Mouse (Mus musculus) brain, embryonic 18.5 days (tissue): ENCODE results near the gene Mettl4.
"Not testable (repeated sequence)": the region's sequence is repeated elsewhere in the genome, so short reads cannot be mapped to it uniquely, and the experiment has no call there.

Experiments
- DNase-seq: peaks from one replicate; pipeline ENCODE4 v3.0.0-alpha.2; 2012; ENCODE audit warnings: low read depth, low spot score

Gene Mettl4

DNA sequence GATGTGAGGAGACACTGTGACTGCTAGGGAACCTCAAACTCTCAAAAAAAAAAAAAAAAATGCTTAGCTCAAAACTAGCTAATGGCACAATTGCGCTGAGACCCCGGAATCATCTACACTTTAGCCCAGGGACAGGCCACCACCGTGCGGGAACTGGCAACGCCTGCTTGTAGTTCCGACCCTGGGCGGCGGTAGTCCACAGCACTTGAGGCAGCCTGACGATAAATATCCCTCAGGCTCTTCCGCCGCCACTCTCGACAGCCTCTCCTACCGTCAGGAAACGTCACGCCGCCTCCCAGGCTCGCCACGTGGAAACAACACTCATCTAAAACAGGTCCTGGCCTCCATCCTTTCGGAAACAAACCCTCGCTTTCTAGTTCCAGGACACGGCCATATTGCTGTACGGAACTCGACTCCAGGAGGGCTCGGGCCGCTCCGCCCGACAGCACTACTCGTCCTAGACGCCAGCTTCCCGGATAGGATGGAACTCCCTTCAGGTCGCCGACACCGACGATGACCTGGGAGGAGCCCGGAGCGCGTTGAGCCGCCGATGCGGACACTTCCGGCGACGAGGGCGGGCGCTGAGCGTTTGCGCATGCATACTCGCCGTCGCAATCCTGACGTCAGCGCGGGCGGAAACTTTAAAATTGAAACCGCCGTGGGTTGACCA, at the start of gene Mettl4:
TSS of gene Mettl4 (minus strand) at position 554 of the 670 bp plus-strand sequence.
- peak; percentile 86 for DNase-seq

DNA sequence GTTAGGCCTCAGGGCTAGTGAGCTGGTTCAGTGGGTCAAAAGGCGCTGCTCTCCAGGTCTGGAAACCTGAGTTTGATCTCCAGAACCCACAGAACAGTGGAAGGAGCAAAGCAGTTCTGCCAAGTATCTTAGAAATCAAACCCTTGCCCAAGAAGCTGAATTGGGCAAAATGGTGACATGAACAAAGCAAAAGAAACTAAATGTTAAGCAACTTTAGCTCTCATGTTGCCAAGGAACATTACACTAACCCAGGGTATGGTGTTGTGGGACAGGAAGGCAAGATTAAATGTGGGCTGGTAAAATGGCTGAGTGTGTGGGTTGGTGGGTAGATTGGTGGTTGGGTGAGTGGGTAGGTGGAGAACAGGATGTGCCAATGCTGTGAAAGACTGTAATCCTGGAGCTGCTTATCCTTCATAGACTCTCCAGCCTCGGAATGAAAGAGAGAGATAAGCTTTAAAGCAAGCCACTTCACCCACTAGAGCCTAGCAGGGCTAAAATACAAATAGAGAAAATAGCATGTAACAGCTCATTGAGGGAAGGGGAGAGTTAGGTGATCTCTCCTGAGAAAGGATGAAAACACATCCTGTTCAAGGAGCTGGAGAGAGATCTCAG, 29.2 kb upstream of the Mettl4 start:
- DNase-seq = no peak

DNA sequence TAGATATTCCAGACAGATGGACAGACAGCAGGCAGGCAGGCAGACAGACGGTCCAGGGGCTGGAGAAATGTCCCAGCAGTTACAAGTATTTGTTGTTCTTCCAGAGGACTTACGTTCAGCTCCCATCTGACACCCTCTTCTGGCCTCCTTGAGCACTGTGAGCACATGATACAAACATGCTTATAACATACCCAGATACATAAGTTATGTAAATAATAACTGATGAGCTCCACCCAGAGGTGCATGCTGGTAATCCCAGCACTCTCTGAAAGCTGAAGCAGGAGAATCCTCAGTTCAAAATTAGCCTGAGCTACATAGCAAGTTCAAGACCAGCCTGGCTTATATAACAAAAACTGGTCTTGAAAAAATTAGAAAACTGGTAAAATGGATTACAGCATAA, 18.7 kb upstream of the Mettl4 start:
- no peak for DNase-seq

DNA sequence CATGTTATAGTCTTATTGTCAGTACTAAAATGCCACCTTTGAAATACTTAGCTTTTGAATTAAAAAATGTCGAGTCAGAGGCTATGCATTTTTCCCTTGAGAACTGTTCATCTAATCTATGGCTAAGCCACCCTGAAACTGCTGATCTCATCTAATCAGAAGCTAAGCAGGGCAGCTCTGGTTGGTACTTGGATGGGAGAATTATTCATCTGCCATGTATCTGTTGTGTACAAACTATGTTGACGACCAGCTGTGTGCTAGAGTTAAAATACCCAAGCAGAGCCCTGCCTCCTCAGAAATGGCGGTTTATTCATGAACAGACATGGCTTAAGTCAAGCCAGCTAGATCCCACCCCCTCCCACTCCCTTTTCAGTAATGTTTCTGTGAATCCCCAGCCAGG, 14.9 kb upstream of the Mettl4 start:
- DNase-seq = no peak

DNA sequence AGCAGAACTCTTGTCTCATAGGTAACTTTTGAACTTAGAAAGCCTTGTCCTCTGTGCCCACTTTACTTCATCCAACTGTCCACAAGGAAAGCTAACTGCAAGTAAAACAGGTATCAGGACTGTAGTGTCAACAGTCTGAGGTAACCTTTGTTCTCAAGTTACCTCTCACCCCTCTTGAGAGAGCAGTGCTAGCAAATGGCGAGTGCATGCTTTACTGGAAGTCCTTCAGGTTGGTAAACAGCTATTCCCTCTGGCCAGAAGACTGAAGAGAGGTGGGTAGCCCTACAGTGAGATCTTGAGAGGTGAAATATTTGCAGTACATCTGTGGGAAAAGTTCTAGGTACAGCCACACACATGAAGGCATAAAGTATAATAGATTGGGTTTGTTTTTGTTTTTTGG, 14.2 kb upstream of the Mettl4 start:
- no peak for DNase-seq

DNA sequence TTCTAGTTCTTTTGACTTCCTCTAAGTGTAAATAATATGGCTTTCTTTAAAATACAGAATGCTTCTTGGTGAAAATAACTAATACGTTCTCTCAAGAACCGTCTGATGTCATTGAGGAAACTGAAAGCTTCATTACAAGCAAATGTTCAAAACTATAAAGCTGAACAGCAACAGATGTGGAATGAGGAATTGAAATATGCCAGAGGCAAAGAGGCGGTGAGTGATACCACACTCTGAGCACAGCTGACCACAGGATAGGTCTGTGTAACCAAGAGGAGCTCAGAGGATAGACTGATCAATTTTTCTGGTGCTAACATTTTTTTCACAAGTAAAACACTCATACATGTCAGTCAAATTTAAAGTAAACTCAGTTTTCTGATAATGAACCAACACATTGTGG, 12.6 kb upstream of the Mettl4 start:
- DNase-seq = no peak

DNA sequence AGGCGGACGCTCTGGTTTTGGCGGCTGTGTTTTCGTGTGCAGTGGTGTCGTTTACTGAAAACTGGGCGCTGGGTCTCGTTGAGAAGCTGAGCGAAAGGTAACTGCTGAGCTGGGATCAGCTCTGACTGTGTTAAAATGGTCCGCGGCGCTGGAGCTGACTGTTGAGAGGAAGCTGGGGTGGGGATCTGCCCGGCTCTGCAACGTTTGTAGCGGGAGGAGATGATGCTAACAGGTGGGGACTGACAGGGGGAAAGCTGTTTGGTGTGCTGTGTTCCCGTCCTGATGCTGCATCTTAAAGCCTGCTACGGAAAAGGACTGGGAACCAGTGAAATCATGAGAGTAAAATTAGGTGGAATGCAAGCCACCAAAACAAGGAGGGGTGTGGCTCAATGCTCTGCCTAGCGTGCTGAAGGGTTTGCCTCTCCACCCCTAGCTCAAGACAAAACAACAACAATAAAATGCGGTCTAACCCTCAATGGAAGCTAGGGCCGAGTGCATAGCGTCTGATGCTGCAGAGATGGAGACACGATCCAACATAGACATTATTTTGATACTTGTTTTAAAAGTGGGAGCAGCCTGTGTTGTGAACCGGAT, 414 bp upstream of the Mettl4 start:
- DNase-seq = no peak

DNA sequence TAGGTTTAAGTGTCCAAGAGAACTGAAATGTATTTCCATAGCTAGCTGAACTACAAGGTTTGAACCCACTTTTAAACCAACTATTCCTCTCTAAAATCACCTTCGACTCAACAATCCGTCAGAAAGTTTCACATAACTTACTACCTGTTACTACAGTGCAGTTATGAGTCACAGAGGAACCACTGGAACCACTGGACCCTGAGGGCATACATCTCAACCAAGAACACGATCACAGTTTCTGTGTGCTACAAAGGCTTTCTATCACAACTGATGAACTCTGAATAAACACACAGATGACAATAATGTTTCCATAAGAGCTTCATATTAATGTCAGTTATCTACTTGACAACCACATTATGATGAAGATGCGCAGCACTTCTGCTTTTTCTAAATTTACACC, 11.6 kb downstream of the Mettl4 start:
- no peak for DNase-seq

DNA sequence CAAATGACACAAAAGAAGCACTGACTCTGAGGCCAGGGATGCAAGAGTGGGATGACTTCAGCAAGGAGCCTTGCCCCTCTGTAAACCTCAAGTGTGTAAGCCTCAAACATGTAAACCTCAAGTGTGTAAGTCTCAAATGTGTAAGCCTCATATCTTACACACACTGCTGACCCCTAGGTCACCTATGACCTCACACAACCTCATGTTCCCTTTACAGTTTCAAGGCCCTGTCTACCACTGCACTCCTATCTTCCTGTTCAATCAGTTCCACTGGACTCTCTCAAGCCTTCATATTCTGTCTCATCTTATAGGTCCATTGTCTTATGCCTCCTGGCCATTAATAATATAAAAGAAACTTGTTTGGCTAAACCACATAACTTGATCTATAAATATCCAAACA, 13.9 kb downstream of the Mettl4 start:
- DNase-seq = no peak

DNA sequence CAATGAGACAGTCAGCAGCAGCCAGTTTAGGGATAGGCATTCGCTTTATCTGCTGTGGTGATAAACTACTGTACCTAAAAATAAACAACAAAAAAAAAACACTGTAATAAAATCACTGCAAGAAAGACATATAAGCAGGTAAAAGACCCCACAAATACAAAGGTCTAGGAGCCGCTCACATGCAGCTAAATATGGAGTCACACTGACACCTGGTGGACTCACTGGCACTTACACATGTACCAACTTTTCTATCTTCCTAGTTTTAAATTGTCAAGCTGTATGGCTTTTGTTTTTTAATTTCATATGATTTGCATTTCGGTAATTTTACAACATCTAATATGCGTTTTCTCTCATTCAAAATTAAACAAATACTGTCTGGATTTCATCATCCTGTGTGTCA, 14.4 kb downstream of the Mettl4 start:
- DNase-seq = no peak

DNA sequence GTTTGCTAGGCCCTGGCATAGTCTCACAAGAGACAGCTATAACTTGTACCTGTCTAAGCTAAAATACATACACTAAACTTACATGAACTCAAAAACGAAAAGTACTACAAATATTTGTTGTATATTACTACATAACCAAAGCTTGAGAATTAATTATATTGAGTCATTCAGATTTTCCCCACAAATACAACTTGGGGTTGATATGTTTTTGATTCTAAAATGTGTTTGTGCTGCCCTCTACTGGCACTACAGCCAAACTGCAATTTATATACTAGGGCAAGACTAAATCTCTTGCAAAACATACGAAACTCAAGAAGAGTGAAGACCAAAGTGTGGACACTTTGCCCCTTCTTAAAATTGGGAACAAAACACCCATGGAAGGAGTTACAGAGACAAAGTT, 19.4 kb downstream of the Mettl4 start:
- DNase-seq = not testable (repeated sequence)

DNA sequence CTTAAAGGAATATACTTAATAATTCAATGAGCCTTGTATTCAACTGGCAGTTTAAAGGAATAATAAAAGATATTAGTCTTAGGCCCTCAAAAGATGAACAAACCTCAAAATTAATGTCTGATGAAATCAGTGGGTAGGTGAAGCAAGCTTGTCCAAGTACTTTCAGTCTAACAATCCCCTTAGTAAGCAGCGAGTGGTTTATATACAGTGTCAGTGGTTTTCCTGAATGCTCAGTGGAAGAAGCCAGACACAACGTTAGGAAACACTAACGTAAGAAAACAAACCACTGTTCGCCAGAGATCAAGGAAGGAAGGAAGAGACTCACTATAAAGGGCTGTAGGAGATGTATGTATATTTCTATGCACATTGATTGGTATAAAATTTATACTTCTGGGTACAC, 23.1 kb downstream of the Mettl4 start:
- no peak for DNase-seq

DNA sequence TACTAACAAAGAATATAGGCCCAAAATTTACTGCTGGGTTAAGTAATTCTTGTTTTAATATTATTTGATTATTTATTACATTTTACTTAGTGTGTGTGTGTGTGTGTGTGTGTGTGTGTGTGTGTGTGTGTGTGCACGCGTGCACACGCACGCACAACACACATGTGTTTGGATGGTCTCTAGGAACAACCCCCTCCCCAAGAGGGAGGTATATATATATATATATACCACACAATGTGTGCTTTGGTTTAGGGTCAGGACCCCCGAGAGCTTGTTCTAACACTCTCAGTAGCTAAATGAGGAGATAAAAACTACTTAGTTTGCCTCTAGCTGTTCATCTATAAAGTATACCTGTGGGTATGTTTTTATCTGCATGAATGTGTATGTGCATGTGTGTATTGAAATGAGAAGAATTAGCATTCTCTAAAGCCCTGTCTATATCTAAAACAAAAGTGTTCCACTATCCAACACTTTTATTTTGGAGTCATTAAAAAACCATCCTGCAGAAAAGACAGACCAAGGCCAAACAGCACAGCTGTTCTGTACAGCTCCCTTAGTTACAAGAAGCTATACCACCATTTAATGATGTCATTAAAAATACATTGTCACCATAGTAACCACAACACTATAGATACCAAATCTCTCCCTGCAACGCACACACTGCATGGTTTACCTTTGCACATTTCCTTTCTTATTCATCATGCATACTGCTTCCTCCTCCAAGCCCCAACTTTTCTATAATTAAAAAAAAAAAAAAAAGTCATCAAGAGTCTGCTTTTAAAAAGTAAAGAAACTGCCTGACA, 76.1 kb downstream of the Mettl4 start:
- DNase-seq = peak; percentile 4
